Mouse (Mus musculus) midbrain, embryonic 14.5 days (tissue): ENCODE results near the gene Elovl5. TPM values are rescaled to one million over a fixed set of nuclear protein-coding genes. Genes with fewer than 3 reads are reported as not detected.
"Not testable (repeated sequence)": the region's sequence is repeated elsewhere in the genome, so short reads cannot be mapped to it uniquely, and the experiment has no call there.

Experiments
- ATAC-seq: fragments of 200-750 bp; cut with Nextera tagmentation; 2 replicates; pipeline ENCODE4 v1.8.0; 2017; ENCODE audit warnings: moderate number of reproducible peaks, moderate library complexity; ENCODE audit not compliant: low FRiP score, low TSS enrichment
- DNase-seq: peaks from one replicate; pipeline ENCODE4 v3.0.0-alpha.2; 2015
- H3K27ac ChIP-seq: fragments of 300-500 bp; sonication (generic); replicated peaks from 2 replicates; pipeline ENCODE4 v1.5.1; 2014; ENCODE audit warnings: mild to moderate bottlenecking, low read depth, low read length, moderate library complexity
- H3K27me3 ChIP-seq: fragments of 300-500 bp; sonication (generic); 2 replicates; pipeline ENCODE4 v1.6.1; 2014; ENCODE audit warnings: low read length, control low read depth, mixed read lengths; ENCODE audit not compliant: control insufficient read depth, insufficient read depth
- H3K36me3 ChIP-seq: fragments of 300-500 bp; sonication (generic); 2 replicates; pipeline ENCODE4 v1.6.1; 2014; ENCODE audit warnings: low read length, control low read depth; ENCODE audit not compliant: control insufficient read depth, insufficient read depth
- H3K4me1 ChIP-seq: fragments of 300-500 bp; sonication (generic); 2 replicates; pipeline ENCODE4 v1.6.1; 2014; ENCODE audit warnings: mild to moderate bottlenecking, antibody characterized with exemption, low read length, control low read depth; ENCODE audit not compliant: control insufficient read depth, insufficient read depth
- H3K4me2 ChIP-seq: fragments of 300-500 bp; sonication (generic); 2 replicates; pipeline ENCODE4 v1.6.1; 2014; ENCODE audit warnings: mild to moderate bottlenecking, low read length, moderate library complexity
- H3K4me3 ChIP-seq: fragments of 300-500 bp; sonication (generic); replicated peaks from 2 replicates; pipeline ENCODE4 v1.5.1; 2014; ENCODE audit warnings: low read depth, low read length
- H3K9ac ChIP-seq: fragments of 300-500 bp; sonication (generic); replicated peaks from 2 replicates; pipeline ENCODE4 v1.6.1; 2014; ENCODE audit warnings: mild to moderate bottlenecking, low read length, moderate library complexity
- H3K9me3 ChIP-seq: fragments of 300-500 bp; sonication (generic); 2 replicates; pipeline ENCODE4 v1.6.1; 2016; ENCODE audit warnings: low read length, control low read depth, mixed read lengths; ENCODE audit not compliant: control insufficient read depth
- WGBS: fragments of 180-500 bp; shearing (Covaris S2); extraction: QIAGEN DNeasy Blood & Tissue Kit; methylation state at CpG from one replicate; pipeline ENCODE4 v1.1.7; 2014; 5-methylcytosine and 5-hydroxymethylcytosine counted together
- polyA plus RNA-seq: library from polyadenylated mRNA; unstranded; fragments of >200 nt; fragmentation: Nextera tagmentation; extraction: Ambion mirVana; gene quantifications from 2 replicates; pipeline ENCODE4 v1.2.1, GENCODE M21; 2014

Gene Elovl5
- polyA plus RNA-seq, 1 experiment from 2014 or later, result 71.4 TPM

DNA sequence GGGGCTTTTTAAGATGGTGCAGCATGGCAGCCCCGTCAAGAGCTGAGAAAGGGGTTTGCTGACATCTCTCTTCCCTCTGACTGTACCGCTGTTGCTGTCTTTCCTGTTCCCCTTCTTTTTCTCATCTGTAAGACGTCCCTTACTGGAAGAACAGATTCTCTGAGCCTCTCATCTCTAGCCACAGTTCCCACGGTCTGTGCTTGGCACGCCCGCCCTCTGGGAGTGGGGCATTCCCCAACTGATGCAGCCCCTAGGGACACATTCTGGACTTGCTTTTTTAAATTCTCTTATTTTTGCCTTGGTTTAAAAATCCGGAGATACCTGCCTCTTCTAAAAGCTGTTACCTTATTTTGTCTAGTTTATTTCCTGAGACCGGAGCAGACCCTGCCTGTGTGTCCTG, 73.1 kb downstream of the Elovl5 start:
- 63% methylated on average over 8 of the region's 8 CpGs for WGBS
- H3K27me3 ChIP-seq, result no peaks in the 10 kb centered on the region
- H3K9ac ChIP-seq, result no peak overlapping the region
- no peak overlapping the region for H3K4me3 ChIP-seq
- ATAC-seq, result no peak
- no peaks in the 10 kb centered on the region for H3K9me3 ChIP-seq
- no peak for DNase-seq
- no peaks in the 10 kb centered on the region for H3K4me1 ChIP-seq
- no peak overlapping the region for H3K4me2 ChIP-seq
- no peaks in the 10 kb centered on the region for H3K36me3 ChIP-seq
- H3K27ac ChIP-seq, result no peak overlapping the region

GRCm38 (mm10) chr9:77991650-77992049, 74.5 kb downstream of the Elovl5 start:
- Histone ChIP-seq H3K36me3 (no peaks in the 10 kb centered on the region), H3K4me3 (no peak overlapping the region), H3K4me1 (no peaks in the 10 kb centered on the region), H3K27me3 (no peaks in the 10 kb centered on the region), H3K9ac (no peak overlapping the region), H3K27ac (no peak overlapping the region), H3K9me3 (no peaks in the 10 kb centered on the region), H3K4me2 (no peak overlapping the region)
- no peak for ATAC-seq
- no peak for DNase-seq
- WGBS, result 93% methylated on average over 4 of the region's 4 CpGs

DNA sequence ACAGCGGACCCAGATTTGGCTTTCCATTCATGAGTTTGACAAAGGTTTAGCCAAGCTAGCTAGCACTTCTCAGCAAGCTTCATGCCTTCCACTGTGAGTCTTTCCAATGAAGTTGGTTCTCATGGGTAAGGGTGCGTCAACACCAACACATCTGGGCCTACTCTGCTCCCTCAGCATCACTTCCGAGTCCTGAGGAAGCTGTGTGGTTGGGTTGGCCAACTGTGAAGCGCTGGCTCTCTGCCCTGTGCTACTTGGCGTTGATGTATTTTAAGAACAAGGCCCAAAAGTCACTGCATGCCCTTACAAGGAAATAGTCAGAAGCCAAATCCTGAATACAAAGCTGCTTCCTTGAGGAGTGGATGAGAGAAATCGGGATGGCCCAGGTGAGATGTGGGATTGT, 75.1 kb downstream of the Elovl5 start:
- Histone ChIP-seq H3K9ac (no peak overlapping the region), H3K4me2 (no peak overlapping the region), H3K4me3 (no peak overlapping the region), H3K27ac (no peak overlapping the region), H3K36me3 (no peaks in the 10 kb centered on the region), H3K27me3 (no peaks in the 10 kb centered on the region), H3K4me1 (no peaks in the 10 kb centered on the region), H3K9me3 (no peaks in the 10 kb centered on the region)
- DNase-seq (no peak), ATAC-seq (no peak)
- 94% methylated on average over 6 of the region's 6 CpGs for WGBS

DNA sequence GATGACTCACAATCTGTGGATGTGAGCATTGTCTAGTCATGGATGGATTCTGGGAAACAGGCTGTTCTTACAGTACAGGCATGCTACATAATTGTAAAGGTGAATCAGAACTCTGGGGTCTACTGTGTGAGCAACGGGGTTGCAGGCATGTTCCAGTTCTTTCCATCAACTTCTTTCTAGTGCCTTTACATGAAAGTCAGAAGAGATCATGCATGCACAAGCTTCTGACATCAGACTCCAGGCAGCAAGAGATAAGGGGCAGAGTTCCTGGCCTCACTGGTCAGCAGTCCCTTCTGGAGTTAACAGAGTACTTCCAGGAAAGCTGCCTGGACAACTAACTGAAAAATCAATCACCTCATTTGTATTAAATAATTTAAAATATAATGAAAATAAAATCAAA, 75.9 kb downstream of the Elovl5 start:
- Histone ChIP-seq H3K27ac (no peak overlapping the region), H3K4me1 (no peaks in the 10 kb centered on the region), H3K4me2 (no peak overlapping the region), H3K36me3 (no peaks in the 10 kb centered on the region), H3K4me3 (no peak overlapping the region), H3K9me3 (no peaks in the 10 kb centered on the region), H3K9ac (no peak overlapping the region), H3K27me3 (no peaks in the 10 kb centered on the region)
- 95% methylated on average over 1 of the region's 1 CpGs for WGBS
- no peak for DNase-seq
- ATAC-seq, result no peak

DNA sequence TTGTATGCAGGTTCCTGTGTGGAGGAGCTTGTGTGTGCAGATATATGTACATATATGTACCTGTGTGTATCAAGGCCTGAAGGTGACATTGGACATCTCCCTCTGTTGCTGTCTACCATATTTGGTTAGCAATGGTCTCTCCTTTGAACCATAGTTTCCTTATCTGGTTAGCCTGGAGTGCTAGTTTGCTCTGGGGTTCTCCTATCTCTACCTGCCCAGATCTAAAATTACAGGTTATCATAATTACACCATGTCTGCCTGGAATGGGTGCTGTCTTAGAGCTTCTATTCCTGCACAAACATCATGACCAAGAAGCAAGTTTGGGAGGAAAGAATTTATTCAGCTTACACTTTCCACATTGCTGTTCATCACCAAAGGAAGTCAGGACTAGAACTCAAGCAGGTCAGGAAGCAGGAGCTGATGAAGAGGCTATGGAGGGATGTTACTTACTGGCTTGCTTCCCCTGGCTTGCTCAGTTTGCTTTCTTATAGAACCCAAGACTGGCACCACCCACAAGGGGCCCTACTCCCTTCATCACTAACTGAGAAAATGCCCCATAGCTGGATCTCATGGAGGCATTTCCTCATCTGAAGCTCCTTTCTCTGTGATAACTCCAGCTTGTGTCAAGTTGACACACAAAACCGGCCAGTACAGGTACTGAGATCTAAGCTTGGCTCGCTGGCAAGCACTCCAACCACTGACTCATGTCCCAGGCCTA, 76.5 kb downstream of the Elovl5 start:
- not testable (repeated sequence) for DNase-seq, H3K4me2 ChIP-seq, H3K4me1 ChIP-seq, H3K36me3 ChIP-seq, H3K9ac ChIP-seq, ATAC-seq, H3K9me3 ChIP-seq, H3K27ac ChIP-seq, H3K27me3 ChIP-seq, H3K4me3 ChIP-seq
- 92% methylated on average over 2 of the region's 2 CpGs for WGBS

DNA sequence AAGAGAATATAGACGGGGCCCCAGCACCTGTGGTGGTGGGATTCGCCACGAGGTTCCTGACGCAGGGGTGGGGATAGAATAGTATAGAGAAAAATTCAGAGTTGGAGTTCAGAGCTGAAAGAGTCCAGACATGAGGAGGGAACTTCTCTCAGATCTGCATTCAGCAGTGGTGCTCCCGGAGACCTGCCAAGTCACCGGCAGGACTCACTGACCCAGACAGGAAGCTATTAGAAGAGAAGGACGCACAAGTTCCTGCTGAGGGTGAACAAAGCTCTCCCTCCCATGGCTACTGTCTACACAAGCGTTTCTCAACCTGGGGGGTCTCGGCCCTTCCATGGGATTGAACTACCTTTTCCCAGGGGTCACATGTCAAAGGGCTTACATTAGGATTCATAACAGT, 78.1 kb downstream of the Elovl5 start:
- Histone ChIP-seq H3K4me1 (no peaks in the 10 kb centered on the region), H3K4me3 (no peak overlapping the region), H3K27me3 (no peaks in the 10 kb centered on the region), H3K9ac (no peak overlapping the region), H3K9me3 (no peaks in the 10 kb centered on the region), H3K4me2 (no peak overlapping the region), H3K36me3 (no peaks in the 10 kb centered on the region), H3K27ac (no peak overlapping the region)
- WGBS, result 78% methylated on average over 9 of the region's 9 CpGs
- ATAC-seq, result no peak
- DNase-seq, result no peak

GRCm38 (mm10) chr9:78000586-78001500, 83.7 kb downstream of the Elovl5 start:
- H3K27ac ChIP-seq, result no peak overlapping the region
- no peak overlapping the region for H3K9ac ChIP-seq
- no peaks in the 10 kb centered on the region for H3K4me1 ChIP-seq
- no peak overlapping the region for H3K4me2 ChIP-seq
- DNase-seq (no peak), ATAC-seq (no peak)
- H3K4me3 ChIP-seq, result no peak overlapping the region
- 85% methylated on average over 7 of the region's 7 CpGs for WGBS
- H3K36me3 ChIP-seq, result no peaks in the 10 kb centered on the region
- H3K27me3 ChIP-seq, result no peaks in the 10 kb centered on the region
- H3K9me3 ChIP-seq, result no peaks in the 10 kb centered on the region

DNA sequence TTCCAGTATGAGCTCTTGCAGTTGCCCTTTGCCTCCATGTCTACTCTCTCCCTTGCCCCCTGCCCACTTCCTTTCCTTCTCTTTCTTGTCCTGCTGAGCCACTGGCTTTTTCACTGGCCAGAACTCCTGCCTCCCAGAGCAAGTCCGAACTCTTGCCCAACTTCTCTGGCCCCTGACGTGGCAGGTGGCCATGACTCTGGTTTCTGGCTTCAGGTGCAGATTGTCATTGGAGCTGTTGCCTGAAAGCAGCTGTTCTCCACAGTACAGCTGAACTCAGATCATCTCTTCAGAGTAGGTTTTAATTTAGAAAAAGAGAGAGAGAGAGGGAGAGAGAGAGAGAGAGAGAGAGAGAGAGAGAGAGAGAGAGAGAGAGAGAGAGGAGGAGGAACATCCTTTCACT, 86.1 kb downstream of the Elovl5 start:
- Histone ChIP-seq H3K9me3 (no peaks in the 10 kb centered on the region), H3K9ac (no peak overlapping the region), H3K36me3 (no peaks in the 10 kb centered on the region), H3K27me3 (no peaks in the 10 kb centered on the region), H3K4me1 (no peaks in the 10 kb centered on the region), H3K4me3 (no peak overlapping the region), H3K27ac (no peak overlapping the region), H3K4me2 (no peak overlapping the region)
- no peak for ATAC-seq
- DNase-seq, result no peak
- 85% methylated on average over 2 of the region's 2 CpGs for WGBS

DNA sequence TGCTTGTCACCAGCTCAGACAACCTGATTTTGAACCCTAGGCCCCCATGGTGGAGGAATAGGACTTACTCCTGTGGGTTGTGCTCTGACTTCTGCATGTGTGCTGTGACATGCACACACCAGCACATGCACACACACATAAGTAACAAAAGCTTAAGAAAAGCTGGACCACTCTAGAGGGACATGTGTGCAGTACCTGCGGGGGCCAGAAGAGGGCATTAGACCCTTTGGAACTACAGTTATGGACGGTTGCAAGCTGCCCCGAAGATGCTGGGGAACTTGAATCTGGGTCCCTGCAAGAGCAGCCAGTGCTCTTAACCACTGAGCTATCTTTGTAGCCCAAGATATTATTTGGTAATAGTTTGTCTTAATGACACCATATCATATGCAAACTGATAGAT, 88.3 kb downstream of the Elovl5 start:
- H3K27me3 ChIP-seq, result no peaks in the 10 kb centered on the region
- no peaks in the 10 kb centered on the region for H3K36me3 ChIP-seq
- ATAC-seq (no peak), DNase-seq (no peak)
- no peak overlapping the region for H3K4me2 ChIP-seq
- H3K9ac ChIP-seq, result no peak overlapping the region
- no peak overlapping the region for H3K4me3 ChIP-seq
- no peaks in the 10 kb centered on the region for H3K9me3 ChIP-seq
- H3K4me1 ChIP-seq, result no peaks in the 10 kb centered on the region
- WGBS, result 71% methylated on average over 3 of the region's 3 CpGs
- H3K27ac ChIP-seq, result no peak overlapping the region
